Mouse (Mus musculus): ENCODE measurements around the gene Tomm34. TPM values are rescaled to one million over a fixed set of nuclear protein-coding genes. Genes with fewer than 3 reads are reported as not detected.

Tomm34 gene
- 10 to 100 TPM; 62.5 to 62.7 TPM for total RNA-seq (2023)

GRCm38 (mm10) chr2:164070765-164071436, at the start of gene Tomm34:
TSS of gene Tomm34 (minus strand) at chr2:164071169.

GRCm38 (mm10) chr2:164070142-164070764, 716 bp downstream of the Tomm34 start, which contains the start of gene Stk4:
TSS of gene Stk4 (plus strand) at chr2:164070322.

GRCm38 (mm10) chr2:164025150-164025549, 45.8 kb downstream of the Tomm34 start, which contains the start of gene Pabpc1l:
TSS of gene Pabpc1l (plus strand) at chr2:164025450.

Other genes starting within 250 kb of the Tomm34 start
- gene Kcnk15, start 217.5 kb downstream of the Tomm34 start, total RNA-seq (2023), result not detected
- gene Rims4, start 152.5 kb downstream of the Tomm34 start, total RNA-seq (2023), result not detected
- 100 to 1,000 TPM; 180 to 188 TPM for gene Ywhab, start 76.2 kb downstream of the Tomm34 start, total RNA-seq (2023)
- 1 to 10 TPM; 2.4 to 3.4 TPM for gene Pabpc1l, start 45.7 kb downstream of the Tomm34 start, total RNA-seq (2023)
- gene Stk4, start 847 bp downstream of the Tomm34 start, total RNA-seq (2023), result 100 to 1,000 TPM; 135 to 141 TPM
- gene Kcns1, start 99.9 kb upstream of the Tomm34 start, total RNA-seq (2023), result not detected
- not detected for gene Wfdc5, start 111.6 kb upstream of the Tomm34 start, total RNA-seq (2023)
- not detected for gene Wfdc12, start 119.4 kb upstream of the Tomm34 start, total RNA-seq (2023)
- gene Wfdc15a, start 129.0 kb upstream of the Tomm34 start, total RNA-seq (2023), result not detected
- gene Wfdc15b, start 150.5 kb upstream of the Tomm34 start, total RNA-seq (2023), result not detected
- not detected for gene Svs2, start 167.3 kb upstream of the Tomm34 start, total RNA-seq (2023)
- gene Svs3b, start 185.5 kb upstream of the Tomm34 start, total RNA-seq (2023), result not detected
- gene Svs4, start 207.3 kb upstream of the Tomm34 start, total RNA-seq (2023), result not detected
- gene Svs3a, start 218.1 kb upstream of the Tomm34 start, total RNA-seq (2023), result not detected
- gene Svs6, start 245.6 kb upstream of the Tomm34 start, total RNA-seq (2023), result not detected

Measured in monocyte, adult 59 days (primary cell).